Comparison of ENCODE assay signal across 32 mouse cellular contexts in genomic region chr2:79457932-79458331, GRCm38 (mm10). TPM values are rescaled to one million over a fixed set of nuclear protein-coding genes. Genes with fewer than 3 reads are reported as not detected.
A peak's percentile ranks its signal among the peaks of the same experiment; 100 is the strongest.
DNase-seq lines count a peak whose midpoint lies in the region; ATAC-seq and TF ChIP-seq lines count a peak whose summit lies in the region.
"Had no signal": no experiment of that assay in that cellular context is flagged by ENCODE, and none has a peak within 500 bp of the region (broad histone marks: within the 10 kb centered on the region; RNA-seq: fewer than 3 reads in every experiment).

No protein-coding gene starts in this region.

- no peaks in the 10 kb centered on the region for H3K9me3 ChIP-seq in hindbrain, embryonic 10.5 days
- H3K9me3 ChIP-seq in hindbrain, postnatal 0 days (ENCODE audit: low read length): no peaks in the 10 kb centered on the region
- H3K9me3 ChIP-seq in CH12.LX (replicated peaks; ENCODE audit: low read length): no peaks in the 10 kb centered on the region
- H3K9me3 ChIP-seq: embryonic facial prominence, embryonic 13.5 days; G1E; heart, embryonic 10.5 days; heart, embryonic 15.5 days; hindbrain, embryonic 13.5 days; kidney, embryonic 15.5 days; limb, embryonic 12.5 days; lung, embryonic 15.5 days; midbrain, embryonic 12.5 days had no signal

- H3K4me2 ChIP-seq in hindbrain, postnatal 0 days (ENCODE audit: low read depth, low read length): no peak overlapping the region
- H3K4me2 ChIP-seq in CH12.LX (ENCODE audit: insufficient read depth, low read depth, poor library complexity, severe bottlenecking): 0 out of 2 replicates have a peak overlapping the region, but pooled peaks have one; percentile 38
- H3K4me2 ChIP-seq: embryonic facial prominence, embryonic 13.5 days; heart, embryonic 15.5 days; limb, embryonic 12.5 days; liver, embryonic 11.5 days; lung, embryonic 15.5 days had no signal

- H3K4me3 ChIP-seq in hindbrain, embryonic 10.5 days: no peak overlapping the region
- no peak overlapping the region for H3K4me3 ChIP-seq in hindbrain, postnatal 0 days (ENCODE audit: low read length)
- no peak overlapping the region for H3K4me3 ChIP-seq in CH12.LX (replicated peaks in 1 of 3; ENCODE audit: low read depth in 2 of 3, low read length in 2 of 3, poor library complexity in 1 of 3)
- H3K4me3 ChIP-seq: embryonic facial prominence, embryonic 13.5 days; heart, embryonic 10.5 days; heart, embryonic 15.5 days; kidney, embryonic 15.5 days; left cerebral cortex, adult 2 months; limb, embryonic 12.5 days; lung, embryonic 15.5 days had no signal

- no peak for TF ChIP-seq RAD21 in CH12.LX (IDR thresholded peaks at IDR 0.05; ENCODE audit: low read depth, low read length)

- no peaks in the 10 kb centered on the region for H3K36me3 ChIP-seq in hindbrain, embryonic 10.5 days
- H3K36me3 ChIP-seq in hindbrain, postnatal 0 days (ENCODE audit: insufficient read depth, low read length): no peaks in the 10 kb centered on the region
- no peaks in the 10 kb centered on the region for H3K36me3 ChIP-seq in CH12.LX (replicated peaks in 1 of 2; ENCODE audit: control insufficient read depth in 1 of 2, insufficient read depth in 1 of 2, low read length in 1 of 2)
- H3K36me3 ChIP-seq: embryonic facial prominence, embryonic 13.5 days; G1E; heart, embryonic 10.5 days; heart, embryonic 15.5 days; hindbrain, embryonic 13.5 days; kidney, embryonic 15.5 days; limb, embryonic 12.5 days; lung, embryonic 15.5 days; midbrain, embryonic 12.5 days had no signal

- no peak for TF ChIP-seq POLR2A in CH12.LX (IDR thresholded peaks at IDR 0.05; ENCODE audit: low read depth, low read length)

- H3K9ac ChIP-seq in hindbrain, postnatal 0 days (replicated peaks; ENCODE audit: low read length): no peak overlapping the region
- no peak overlapping the region for H3K9ac ChIP-seq in CH12.LX (ENCODE audit: insufficient read depth, low read depth)
- H3K9ac ChIP-seq: embryonic facial prominence, embryonic 13.5 days; heart, embryonic 15.5 days; hindbrain, embryonic 13.5 days; kidney, embryonic 15.5 days; limb, embryonic 12.5 days; lung, embryonic 15.5 days; midbrain, embryonic 12.5 days had no signal

- DNase-seq in cerebellum, adult 9-11 months: peak; percentile 40
- DNase-seq in hindbrain, embryonic 10.5 days (ENCODE audit: low spot score): peak; percentile 4
- no peak for DNase-seq in hindbrain, postnatal 0 days (ENCODE audit: low spot score)
- DNase-seq in CH12.LX (ENCODE audit: extremely low read depth): no peak
- peak; percentile 30 for DNase-seq in ES-CJ7 (ENCODE audit: low read depth, low spot score)
- no peak for DNase-seq in urinary bladder, adult 2 months (ENCODE audit: low spot score)
- no peak for DNase-seq in urinary bladder, postnatal 4 days (ENCODE audit: low spot score in 2 of 2)
- DNase-seq: adrenal gland, postnatal 10 days; gastrocnemius, postnatal 25 days; heart, adult 11 months; kidney, adult 18-20 months; kidney, postnatal 25 days; right cerebral cortex, postnatal 25 days; thymus, postnatal 25 days had no signal

- ATAC-seq in cerebellum, adult (ENCODE audit: insufficient number of reproducible peaks, low FRiP score, low TSS enrichment): no peak
- no peak for ATAC-seq in hindbrain, postnatal 0 days
- ATAC-seq: inflammation-experienced regulatory T-cells, adult 6 months had no signal

- no peak for TF ChIP-seq EP300 in CH12.LX (IDR thresholded peaks at IDR 0.05; ENCODE audit: low read length)

- H3K4me1 ChIP-seq in hindbrain, embryonic 10.5 days (replicated peaks): peaks cover 59% of the 10 kb centered on the region
- peaks cover 7% of the 10 kb centered on the region; the same call in 1 of the 2 replicates for H3K4me1 ChIP-seq in hindbrain, postnatal 0 days (ENCODE audit: insufficient read depth, low read length)
- H3K4me1 ChIP-seq in CH12.LX (ENCODE audit: control insufficient read depth in 1 of 2, insufficient read depth in 2 of 2): peaks cover 0 to 12% of the 10 kb centered on the region in 2 experiments; a peak in 1 of 4 replicates

- peaks cover 96% of the 10 kb centered on the region for H3K27me3 ChIP-seq in hindbrain, embryonic 10.5 days (ENCODE audit: insufficient read depth, poor library complexity, severe bottlenecking)
- peaks cover 17% of the 10 kb centered on the region; the same call in 1 of the 2 replicates for H3K27me3 ChIP-seq in hindbrain, postnatal 0 days (ENCODE audit: insufficient read depth, low read length)
- no peaks in the 10 kb centered on the region for H3K27me3 ChIP-seq in CH12.LX (replicated peaks)

- dilution Hi-C loops in CH12.LX (cut with MboI; ENCODE audit: extremely low pct_ligation_motif_present, extremely low pct_unique_long_range_greater_than_20kb, low sequenced_read_pairs): no loop called here

- peak overlapping the region; percentile 88 for H3K27ac ChIP-seq in hindbrain, embryonic 10.5 days
- H3K27ac ChIP-seq in hindbrain, postnatal 0 days: no peak overlapping the region
- H3K27ac ChIP-seq in CH12.LX (ENCODE audit: insufficient read depth, low read depth): no peak overlapping the region
- H3K27ac ChIP-seq: embryonic facial prominence, embryonic 13.5 days; heart, embryonic 10.5 days; heart, embryonic 15.5 days; kidney, embryonic 15.5 days; limb, embryonic 12.5 days; lung, embryonic 15.5 days had no signal

- 14% methylated on average over 3 of the region's 3 CpGs for WGBS in hindbrain, embryonic 10.5 days
- 28% methylated on average over 3 of the region's 3 CpGs for WGBS in hindbrain, postnatal 0 days

- no peak for TF ChIP-seq CTCF in hindbrain, postnatal 0 days (IDR thresholded peaks at IDR 0.05; ENCODE audit: low read depth)
- no peak for TF ChIP-seq CTCF in CH12.LX (conservative IDR thresholded peaks at IDR 0.05 in 1 of 2, IDR thresholded peaks at IDR 0.05 in 1 of 2; ENCODE audit: low read depth in 2 of 2, low read length in 2 of 2)

- H3K79me2 ChIP-seq in CH12.LX (replicated peaks; ENCODE audit: control insufficient read depth, extremely low read depth, insufficient read depth, poor library complexity, severe bottlenecking): no peaks in the 10 kb centered on the region

- in situ Hi-C loops in CH12.LX (cut with MboI; ENCODE audit: low pct_ligation_motif_present, low pct_unique_long_range_greater_than_20kb, low sequenced_read_pairs): no loop called here

TF ChIP-seq in CH12.LX, 34 proteins besides CTCF, POLR2A, EP300 and RAD21:
- TF ChIP-seq MAX (IDR thresholded peaks at IDR 0.05; ENCODE audit: low read length): no peak
- no peak for TF ChIP-seq KAT2A (IDR thresholded peaks at IDR 0.05; ENCODE audit: insufficient replicate concordance, low read length)
- TF ChIP-seq PAX5 (IDR thresholded peaks at IDR 0.05; ENCODE audit: low read length): no peak
- no peak for TF ChIP-seq TCF12 (IDR thresholded peaks at IDR 0.05; ENCODE audit: low read depth, low read length)
- no peak for TF ChIP-seq ZC3H11A (IDR thresholded peaks at IDR 0.05; ENCODE audit: low read depth, low read length)
- no peak for TF ChIP-seq ZNF384 (IDR thresholded peaks at IDR 0.05; ENCODE audit: low read depth, low read length)
- TF ChIP-seq UBTF (IDR thresholded peaks at IDR 0.05; ENCODE audit: low read depth, low read length): no peak
- TF ChIP-seq NELFE (IDR thresholded peaks at IDR 0.05; ENCODE audit: low read depth, low read length): no peak
- no peak for TF ChIP-seq SIN3A (IDR thresholded peaks at IDR 0.05; ENCODE audit: low read length)
- TF ChIP-seq CHD1 (IDR thresholded peaks at IDR 0.05; ENCODE audit: low read depth, low read length): no peak
- no peak for TF ChIP-seq IRF4 (IDR thresholded peaks at IDR 0.05; ENCODE audit: low read depth, low read length)
- no peak for TF ChIP-seq MAZ (IDR thresholded peaks at IDR 0.05; ENCODE audit: low read depth, low read length)
- no peak for TF ChIP-seq SMC3 (IDR thresholded peaks at IDR 0.05; ENCODE audit: low read depth, low read length)
- no peak for TF ChIP-seq USF1 (IDR thresholded peaks at IDR 0.05; ENCODE audit: low read depth, low read length)
- no peak for TF ChIP-seq USF2 (conservative IDR thresholded peaks at IDR 0.05; ENCODE audit: low read depth, low read length)
- TF ChIP-seq POLR2AphosphoS2 (IDR thresholded peaks at IDR 0.05; ENCODE audit: low read depth, low read length): no peak
- TF ChIP-seq MEF2A (IDR thresholded peaks at IDR 0.05; ENCODE audit: borderline replicate concordance, low read depth, low read length): no peak

RNA-seq across cellular contexts. Expression of gene Cerkl, which starts 1.3 kb away (rescaled TPM):
- polyA plus RNA-seq in hindbrain, embryonic 10.5 days (2016; fragmentation: Nextera tagmentation; extraction: Ambion mirVana): 1.8 and 6.6 TPM in 2 replicates
- 0.40 and 2.1 TPM in 2 replicates for total RNA-seq in hindbrain, postnatal 0 days (2014; rRNA removed)
- 2.5 and 3.3 TPM in 2 replicates for polyA plus RNA-seq in hindbrain, postnatal 0 days (2015; fragmentation: Nextera tagmentation; extraction: Ambion mirVana)
- total RNA-seq in CH12.LX (2012; rRNA removed): 16.6 and 19.6 TPM in 2 replicates
- total RNA-seq in CH12.LX (2014; rRNA removed): 10.9 and 12.2 TPM in 2 replicates
- polyA plus RNA-seq in CH12.LX (2012; ENCODE audit: insufficient read length, low read depth): 15.6 and 18.1 TPM in 2 replicates
- 0.40 and 0.91 TPM in 2 replicates for polyA plus RNA-seq in urinary bladder, adult 2 months (2012; rRNA removed)

RNA-seq across cellular contexts. Expression of gene Neurod1, which starts 1.4 kb away (rescaled TPM):
- polyA plus RNA-seq in hindbrain, embryonic 10.5 days (2016; fragmentation: Nextera tagmentation; extraction: Ambion mirVana): 20.9 and 52.9 TPM in 2 replicates
- total RNA-seq in hindbrain, postnatal 0 days (2014; rRNA removed): 42.4 and 56.0 TPM in 2 replicates
- 85.9 and 96.3 TPM in 2 replicates for polyA plus RNA-seq in hindbrain, postnatal 0 days (2015; fragmentation: Nextera tagmentation; extraction: Ambion mirVana)
- not detected in 2 replicates for total RNA-seq in CH12.LX (2012; rRNA removed)
- not detected in 2 replicates for total RNA-seq in CH12.LX (2014; rRNA removed)
- not detected in 2 replicates for polyA plus RNA-seq in CH12.LX (2012; ENCODE audit: insufficient read length, low read depth)
- polyA plus RNA-seq in urinary bladder, adult 2 months (2012; rRNA removed): not detected in 2 replicates
- total RNA-seq: common myeloid progenitor, adult 5-6 weeks; gastrocnemius, adult 18-20 months; gastrocnemius, postnatal 25 days; heart, postnatal 25 days; megakaryocyte progenitor cell, adult 5-6 weeks; neutrophil, adult 5-6 weeks had no signal
- polyA plus RNA-seq: G1E; heart, embryonic 15.5 days; inflammation-experienced regulatory T-cells, adult 6 months; lung, embryonic 15.5 days had no signal

Comparison
In these comparisons a context has a peak if more than half of its experiments do, and no peak if none do; other contexts are left out.
1. DNase-seq: peak in cerebellum, adult 9-11 months (single experiment), hindbrain, embryonic 10.5 days (single experiment) and ES-CJ7 (single experiment); none in hindbrain, postnatal 0 days (single experiment), CH12.LX (single experiment), urinary bladder, adult 2 months (single experiment) and urinary bladder, postnatal 4 days (0 of 2).
2. RNA of gene Neurod1, which starts 1.4 kb away (polyA plus RNA-seq): 85.9 to 96.3 TPM in hindbrain, postnatal 0 days and 20.9 to 52.9 TPM in hindbrain, embryonic 10.5 days; not detected in CH12.LX and not detected in urinary bladder, adult 2 months; every median in the first group is over 10 times any median in the second.